Mouse (Mus musculus) layer of hippocampus, postnatal 36 days (tissue): Measurements from ENCODE around the gene Zfp979. TPM values are rescaled to one million over a fixed set of nuclear protein-coding genes. Genes with fewer than 3 reads are reported as not detected.
"Not testable (repeated sequence)": the region's sequence is repeated elsewhere in the genome, so short reads cannot be mapped to it uniquely, and the experiment has no call there.

Experiments used
- DNase-seq, 2 experiments: peaks; one replicate each; pipeline ENCODE4 v3.0.0; 2022
- total RNA-seq, 2 experiments: library from RNA; stranded (reverse); gene quantifications; 2 replicates each; pipeline ENCODE4 v1.2.3; 2021

Zfp979 gene
- total RNA-seq, result under 1 TPM; 0.35 to 0.43 TPM

DNA sequence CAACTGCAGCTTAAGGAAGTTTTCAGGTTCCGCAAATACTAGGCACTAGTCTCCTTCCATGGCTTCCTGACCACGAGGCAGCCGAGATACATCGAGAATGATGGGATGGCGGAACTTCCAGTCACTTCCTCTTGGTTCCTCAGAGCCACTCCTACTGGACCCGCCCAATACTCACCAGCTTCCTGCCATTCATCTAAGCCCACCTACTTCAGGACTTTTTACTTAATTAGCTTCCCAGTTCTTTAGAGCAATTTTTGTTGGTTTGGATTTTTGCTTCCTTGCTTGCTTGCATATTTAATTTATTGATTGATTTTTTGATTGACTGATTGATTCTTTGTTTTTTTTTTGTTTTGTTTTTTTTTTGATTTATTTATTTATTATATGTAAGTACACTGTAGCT lies at the start of gene Zfp979:
TSS of gene Zfp979 (minus strand) at position 101 of the 400 bp plus-strand sequence.
- not testable (repeated sequence) for DNase-seq

DNA sequence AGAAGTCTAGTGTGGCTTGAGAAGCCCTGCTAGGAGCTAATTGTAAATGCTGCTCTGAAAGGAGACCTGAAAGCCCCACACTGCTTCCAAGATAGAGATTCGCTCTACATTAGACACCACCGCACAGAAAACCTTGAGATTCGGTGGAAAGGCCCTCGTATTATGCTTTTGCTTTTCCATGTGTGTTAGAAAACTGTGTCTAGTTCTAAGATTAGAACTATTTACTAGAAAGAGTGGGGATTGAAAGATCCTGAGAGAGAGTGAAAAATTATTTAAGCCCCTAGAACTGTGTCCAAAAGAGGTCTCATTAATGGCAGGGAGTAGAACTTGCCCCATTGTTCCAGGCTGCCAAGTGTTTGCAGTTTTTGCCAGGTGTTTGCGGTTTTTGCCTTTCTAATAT lies 12.9 kb upstream of the Zfp979 start:
- not testable (repeated sequence) for DNase-seq

DNA sequence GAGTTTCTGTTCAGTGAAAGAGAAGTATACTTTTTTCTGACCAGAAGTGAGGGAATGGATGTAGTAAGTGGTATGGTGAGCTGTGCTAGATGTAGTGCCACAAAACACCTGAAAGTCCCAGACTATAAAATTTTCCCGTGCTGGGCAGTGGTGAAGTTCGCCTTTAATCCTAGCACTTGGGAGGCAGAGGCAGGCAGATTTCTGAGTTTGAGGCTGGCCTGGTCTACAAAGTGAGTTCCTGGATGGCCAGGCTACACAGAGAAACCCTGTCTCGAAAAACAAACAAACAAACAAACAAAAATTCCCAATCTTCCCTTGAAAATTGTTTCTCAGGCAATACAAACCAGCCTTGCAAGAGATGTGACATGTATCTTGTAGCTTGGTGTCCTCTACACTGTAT lies 5.1 kb upstream of the Zfp979 start:
- DNase-seq, result not testable (repeated sequence)

DNA sequence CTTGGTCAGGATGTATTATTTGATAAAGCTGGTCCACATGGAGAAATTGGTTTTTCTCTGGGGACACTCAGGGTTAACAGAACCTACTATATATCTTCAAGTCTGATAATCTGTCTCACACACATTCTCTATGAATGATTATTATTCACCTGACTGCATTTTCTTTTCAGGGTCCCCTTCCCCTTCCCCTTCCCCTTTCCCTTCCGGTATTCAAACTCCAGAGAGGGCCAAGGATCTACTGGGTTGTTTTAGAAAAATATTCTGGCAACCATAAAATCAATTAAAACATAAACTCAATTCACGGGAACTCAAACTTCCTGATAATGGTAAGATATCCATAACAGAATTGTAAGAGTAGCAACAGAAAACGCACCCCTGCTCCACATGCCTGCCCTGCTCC lies 381 bp downstream of the Zfp979 start:
- DNase-seq, result not testable (repeated sequence)

DNA sequence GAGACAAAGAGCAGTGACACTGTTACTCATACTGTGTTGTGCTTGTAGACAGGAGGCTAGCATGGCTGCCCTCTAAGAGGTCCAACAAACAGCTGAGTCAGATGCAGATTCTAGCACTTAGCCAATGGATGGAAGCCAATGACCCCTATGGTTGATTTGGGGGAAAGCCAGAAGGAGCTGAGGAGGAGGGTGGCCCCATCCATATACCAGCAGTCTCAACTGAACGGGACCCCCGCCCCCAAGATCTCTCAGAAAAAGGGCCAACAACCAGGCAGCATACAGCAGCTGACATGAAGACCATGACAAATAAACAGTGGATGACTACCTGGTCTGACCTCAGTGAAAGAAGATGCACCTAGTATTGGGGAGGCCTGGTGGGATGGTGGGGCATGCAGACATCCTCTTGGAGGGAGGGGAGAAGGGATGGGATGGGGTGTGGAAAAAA lies 8.5 kb downstream of the Zfp979 start:
- DNase-seq, result not testable (repeated sequence)

DNA sequence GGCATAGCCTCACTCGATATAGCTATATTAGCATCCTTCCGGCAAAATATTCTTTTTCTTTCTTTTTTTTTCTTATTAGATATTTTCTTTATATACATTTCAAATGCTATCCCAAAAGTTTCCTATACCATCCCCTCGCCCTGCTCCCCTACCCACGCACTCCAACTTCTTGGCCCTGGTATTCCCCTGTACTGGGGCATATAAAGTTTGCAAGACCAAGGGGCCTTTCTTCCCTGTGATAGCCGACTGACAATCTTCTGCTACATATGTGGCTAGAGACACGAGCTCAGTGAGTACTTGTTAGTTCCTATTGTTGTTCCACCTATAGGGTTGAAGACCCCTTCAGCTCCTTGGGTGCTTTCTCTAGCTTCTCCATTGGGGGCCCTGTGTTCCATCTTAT lies 35.8 kb downstream of the Zfp979 start:
- DNase-seq, result not testable (repeated sequence)

DNA sequence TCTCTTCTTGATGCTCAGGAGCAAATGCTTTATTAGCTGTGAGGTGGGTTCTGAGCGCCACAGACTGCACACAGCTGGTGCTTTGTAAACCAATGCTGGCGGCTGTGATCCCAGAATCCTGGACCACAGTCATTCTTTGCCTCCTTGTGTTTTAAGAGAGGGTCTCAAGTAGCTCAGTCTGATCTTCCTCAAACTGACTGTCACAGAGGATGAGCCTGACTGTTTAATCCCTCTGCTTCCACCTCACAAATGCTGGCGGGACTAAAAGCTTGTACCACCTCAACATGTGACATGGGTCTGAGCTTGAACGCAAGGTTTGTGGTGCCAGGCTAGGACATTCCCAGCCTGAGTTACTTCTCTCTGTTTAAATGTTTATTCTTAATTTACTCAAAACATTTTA lies 36.8 kb downstream of the Zfp979 start:
- DNase-seq, result no peak

DNA sequence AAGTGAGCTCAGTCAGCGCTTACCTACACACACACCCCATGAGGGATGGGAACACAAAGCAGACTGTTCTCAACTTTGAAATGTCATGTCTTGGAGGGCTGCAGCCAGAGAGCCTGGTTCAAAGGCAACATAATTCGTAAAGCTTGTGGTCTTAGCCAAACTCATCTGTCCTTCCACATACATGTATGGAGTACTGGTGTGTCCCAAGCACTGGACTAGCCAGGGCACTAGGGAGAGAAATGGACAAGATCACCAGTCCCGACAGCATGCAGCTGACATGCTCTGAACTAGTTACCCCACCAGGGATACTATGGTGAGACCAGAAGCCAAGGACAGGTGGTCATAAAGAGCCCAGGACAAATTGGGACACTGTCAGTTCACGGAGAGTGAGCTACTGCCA lies 38.5 kb downstream of the Zfp979 start:
- no peak for DNase-seq

DNA sequence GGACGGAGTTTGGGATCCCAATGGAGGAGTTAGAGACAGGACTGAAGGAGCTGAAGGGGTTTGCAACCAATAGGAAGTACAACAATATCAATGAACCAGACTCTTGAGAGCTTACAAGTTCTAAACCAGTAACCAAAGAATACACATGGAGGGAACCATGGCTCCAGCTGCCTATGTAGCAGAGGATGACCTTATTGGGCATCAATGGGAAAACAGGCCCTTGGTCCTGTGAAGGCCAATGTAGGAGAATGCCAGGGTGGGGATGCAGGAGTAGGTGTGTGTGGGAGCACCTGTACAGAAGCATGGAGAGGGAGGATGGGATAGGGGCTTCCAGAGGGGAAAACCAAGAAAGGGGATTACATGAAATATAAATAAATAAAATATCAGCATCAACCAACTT lies 40.4 kb downstream of the Zfp979 start:
- no peak for DNase-seq

DNA sequence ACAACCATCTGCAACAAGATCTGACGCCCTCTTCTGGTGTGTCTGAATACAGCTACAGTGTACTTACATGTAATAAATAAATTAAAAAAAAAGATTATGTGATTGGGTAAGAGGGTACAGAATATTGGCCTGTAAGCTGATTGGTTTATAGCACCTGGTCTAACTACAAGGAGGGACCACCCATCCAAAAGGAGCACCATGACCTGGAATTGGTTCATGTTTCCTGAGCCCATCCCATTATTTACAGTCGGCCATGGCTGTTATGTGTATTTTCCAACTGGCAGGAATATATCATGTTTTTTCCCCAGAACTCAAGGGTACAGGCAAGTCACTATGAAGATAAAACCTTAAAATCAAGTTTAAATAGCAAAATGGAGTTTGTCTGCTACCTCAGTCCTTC lies 43.5 kb downstream of the Zfp979 start:
- DNase-seq, result no peak

DNA sequence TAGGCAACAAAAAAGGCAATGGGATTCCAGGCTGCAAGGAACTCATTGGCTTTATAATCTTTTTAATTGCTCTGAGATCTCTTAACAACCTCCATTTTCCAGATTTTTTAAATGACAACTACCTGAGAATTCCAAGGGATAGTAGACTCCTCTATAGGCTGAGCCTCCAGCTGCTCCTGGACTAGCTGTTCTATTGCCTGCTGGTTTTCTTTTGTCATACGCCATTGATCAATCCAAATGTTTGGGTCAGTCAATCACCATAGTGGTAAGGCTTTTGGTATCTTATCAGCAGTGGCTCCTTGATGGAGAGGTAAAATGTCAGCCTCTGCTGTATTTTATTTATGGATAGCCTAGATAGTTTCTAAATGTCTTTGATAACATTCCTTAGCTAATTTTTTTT lies 44.6 kb downstream of the Zfp979 start:
- no peak for DNase-seq

DNA sequence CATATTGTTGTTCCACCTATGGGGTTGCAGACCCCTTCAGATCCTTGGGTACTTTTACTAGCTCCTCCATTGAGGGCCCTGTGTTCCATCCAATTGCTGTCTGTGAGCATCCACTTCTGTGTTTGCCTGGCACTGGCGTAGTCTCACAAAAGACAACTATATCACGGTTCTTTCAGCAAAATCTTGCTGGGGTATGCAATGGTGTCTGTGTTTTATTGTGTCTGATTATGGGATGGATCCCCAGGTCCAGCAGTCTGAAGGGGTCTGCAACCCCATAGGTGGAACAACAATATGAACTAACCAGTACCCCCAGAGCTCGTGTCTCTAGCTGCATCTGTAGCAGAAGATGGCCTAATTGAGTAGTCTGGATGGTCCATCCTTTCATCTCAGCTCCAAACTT lies 47.7 kb downstream of the Zfp979 start:
- not testable (repeated sequence) for DNase-seq

DNA sequence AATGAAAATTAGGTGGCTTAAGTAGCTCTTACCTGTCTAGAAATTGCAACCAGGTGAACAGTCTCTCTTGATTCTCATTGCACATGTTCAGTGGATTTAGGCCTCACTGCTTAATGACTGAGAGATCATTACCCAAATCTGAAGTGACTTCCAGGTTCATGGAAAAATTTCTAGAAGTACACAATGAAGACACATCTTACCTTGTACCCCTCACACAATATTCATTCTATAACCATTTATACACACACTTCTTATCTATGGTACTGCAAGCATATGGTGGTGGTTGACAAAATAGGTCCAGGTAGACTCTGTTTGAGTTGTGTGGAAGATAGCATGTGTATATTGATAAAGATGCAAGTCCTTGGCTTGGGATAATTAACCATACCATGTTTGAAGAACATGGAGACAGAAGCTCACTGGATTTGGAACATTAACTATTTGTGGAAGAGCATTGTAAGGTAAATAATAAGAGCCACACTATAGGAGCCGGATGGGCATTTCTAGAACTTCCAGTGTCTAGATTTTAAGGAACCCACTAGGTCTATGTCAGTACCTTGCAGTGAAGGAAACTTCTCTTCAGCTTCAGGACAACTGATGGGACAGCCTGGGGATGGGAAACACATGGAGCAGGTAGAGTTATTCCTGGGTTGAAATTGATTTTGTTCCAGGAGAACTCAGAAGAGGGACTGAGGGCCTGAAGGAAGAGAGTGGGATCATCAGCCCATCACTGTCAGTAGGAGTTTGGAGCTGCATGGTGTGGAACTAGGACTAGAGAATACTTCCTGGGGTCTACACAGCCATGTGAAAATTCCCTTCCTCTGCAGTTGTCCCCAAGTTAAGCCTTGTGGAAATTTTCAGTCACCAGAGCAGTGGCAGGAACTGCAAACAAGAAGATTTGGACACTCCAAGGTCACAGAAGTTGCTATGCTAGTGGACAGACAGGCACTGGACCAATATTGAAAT lies 55.5 kb downstream of the Zfp979 start:
- no peak for DNase-seq

DNA sequence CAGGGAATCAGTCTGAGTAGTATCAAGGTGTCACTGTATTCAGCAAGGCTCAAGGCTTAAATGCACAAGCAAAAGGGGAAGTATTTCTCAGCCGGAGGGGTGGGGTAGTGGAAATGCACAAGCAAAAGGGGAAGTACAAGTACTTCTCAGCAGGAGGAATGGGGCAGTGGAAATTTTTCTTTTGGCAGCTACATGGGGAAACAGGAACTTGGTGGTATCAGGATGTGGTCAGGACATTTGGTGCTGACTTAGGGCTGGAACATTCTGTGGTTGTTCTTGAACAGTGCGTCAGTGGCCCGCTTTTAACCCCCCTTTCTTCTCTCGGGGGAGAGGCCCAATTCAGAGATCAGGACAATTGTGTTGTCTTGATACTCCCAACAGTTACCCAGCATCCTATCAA lies 62.9 kb downstream of the Zfp979 start:
- not testable (repeated sequence) for DNase-seq

DNA sequence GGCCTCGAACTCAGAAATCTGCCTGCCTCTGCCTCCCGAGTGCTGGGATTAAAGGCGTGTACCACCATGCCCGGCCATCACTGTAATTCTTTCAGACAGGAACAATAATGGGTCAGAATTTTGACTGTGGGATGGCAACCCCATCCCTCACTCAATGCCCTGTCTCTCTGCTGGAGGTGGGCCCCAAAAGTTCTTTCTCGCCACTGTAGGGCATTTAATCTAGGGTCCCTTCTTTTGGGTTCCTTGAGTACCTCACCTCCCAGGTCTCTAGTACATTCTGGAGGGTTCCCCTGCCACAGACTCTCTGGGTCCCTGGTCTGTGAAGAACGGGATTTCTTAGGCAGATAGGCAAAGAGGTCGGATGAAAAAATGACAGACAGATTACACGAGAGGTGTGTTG lies 71.2 kb downstream of the Zfp979 start:
- DNase-seq, result not testable (repeated sequence)

DNA sequence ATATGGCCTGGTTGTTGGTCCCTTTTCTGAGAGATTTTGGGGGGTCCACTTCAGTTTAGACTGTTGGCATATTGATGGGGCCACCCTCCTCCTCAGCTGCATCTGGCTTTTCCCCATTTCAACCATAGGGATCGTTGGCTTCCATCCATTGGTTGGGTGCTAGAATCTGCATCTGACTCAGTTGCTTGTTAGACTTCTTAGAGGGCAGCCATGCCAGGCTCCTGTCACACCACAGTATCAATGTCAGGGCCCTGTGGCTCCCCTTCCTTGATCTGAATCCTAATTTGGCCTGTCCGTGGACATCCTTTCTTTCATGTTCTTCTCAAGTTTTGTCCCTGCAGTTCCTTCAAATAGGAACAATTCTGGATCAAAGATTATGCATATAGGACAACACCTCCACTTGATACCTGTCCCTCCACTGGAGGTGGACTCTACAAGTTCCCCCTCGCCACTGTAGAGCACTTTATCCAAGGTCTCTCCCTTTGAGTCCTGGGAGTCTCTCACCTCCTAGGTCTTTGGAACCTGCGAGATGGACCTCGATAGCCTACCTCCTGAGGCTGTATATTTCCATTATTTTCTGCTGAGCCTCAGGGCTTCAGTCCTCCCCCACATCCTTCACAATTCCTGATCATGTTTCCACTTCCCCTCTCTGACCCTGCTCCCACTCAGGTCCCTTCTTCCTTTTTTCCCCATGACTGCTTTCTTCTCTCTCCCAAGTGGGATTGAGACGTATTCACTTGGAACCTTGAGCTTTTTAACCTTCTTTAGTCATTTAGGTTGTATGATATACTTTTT lies 76.7 kb downstream of the Zfp979 start:
- no peak for DNase-seq

Other genes starting within 250 kb of the Zfp979 start
- gene Zfp982, start 150.1 kb downstream of the Zfp979 start, total RNA-seq, result 1 to 10 TPM; 3.1 to 3.5 TPM
- under 1 TPM; 0.20 to 0.33 TPM for gene Gm16503, start 102.3 kb downstream of the Zfp979 start, total RNA-seq
- gene Zfp985, start 89.2 kb downstream of the Zfp979 start, total RNA-seq, result not detected
- gene Zfp534, start 60.0 kb upstream of the Zfp979 start, total RNA-seq, result not detected
- gene Zfp984, start 167.3 kb upstream of the Zfp979 start, total RNA-seq, result 1 to 10 TPM; 1.9 to 2.7 TPM
- gene Zfp933, start 205.9 kb upstream of the Zfp979 start, total RNA-seq, result 10 to 100 TPM; 21.8 to 22.0 TPM
- 10 to 100 TPM; 17.5 to 20.0 TPM for gene Miip, start 226.3 kb upstream of the Zfp979 start, total RNA-seq
- gene Fv1, start 226.5 kb upstream of the Zfp979 start, total RNA-seq, result 10 to 100 TPM; 10.5 to 11.0 TPM